Comparison of ENCODE assay signal across 8 mouse cellular contexts in the genomic region with DNA sequence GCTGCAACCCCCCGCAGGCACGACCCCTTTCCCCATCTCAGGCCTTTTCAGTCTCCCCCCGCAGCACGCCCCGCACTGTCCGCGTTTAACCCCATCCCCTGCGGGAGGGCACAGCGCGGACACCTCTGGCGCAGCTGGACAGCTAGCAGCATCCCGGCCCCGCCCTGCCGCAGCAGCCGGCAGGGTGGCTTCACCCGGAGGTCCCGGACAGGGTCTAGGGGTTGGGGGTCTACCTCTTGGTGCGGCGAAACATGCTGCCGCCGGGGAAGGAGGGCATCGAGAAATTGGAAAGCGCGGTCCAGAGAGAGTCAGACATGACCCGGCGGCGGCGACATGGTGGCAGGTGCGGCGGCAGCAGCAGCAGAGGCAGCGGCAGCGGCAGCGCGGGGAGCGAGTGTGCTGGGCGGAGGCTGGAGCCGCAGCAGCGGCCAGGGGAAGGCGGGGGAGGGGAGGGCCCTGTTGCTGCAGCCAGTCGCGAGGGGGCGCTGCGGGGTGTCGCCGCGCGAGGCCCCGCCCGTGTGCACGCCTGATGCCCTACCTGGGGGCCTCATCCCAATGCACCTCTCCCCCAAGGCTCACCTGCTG. TPM values are rescaled to one million over a fixed set of nuclear protein-coding genes. Genes with fewer than 3 reads are reported as not detected.
DNase-seq lines count a peak whose midpoint lies in the region; ATAC-seq and TF ChIP-seq lines count a peak whose summit lies in the region.

A gene (minus strand): TSS at position 398 of the 585 bp plus-strand sequence.

- H3K27ac ChIP-seq in cortical plate, adult 2 months (ENCODE audit: insufficient read depth, low read length): peak within 1 kb of the TSS; percentile 97
- H3K27ac ChIP-seq in kidney, postnatal 0 days: no peak within 1 kb of the TSS
- no peak within 1 kb of the TSS for H3K27ac ChIP-seq in liver, embryonic 13.5 days
- H3K27ac ChIP-seq in neural tube, embryonic 11.5 days (ENCODE audit: low read depth, low read length): peak within 1 kb of the TSS; percentile 49; the same call in 1 of the 2 replicates

- peak; percentile 84 to 86 for DNase-seq in B cell, adult 2 months
- peak; percentile 62 for DNase-seq in Muller cell, postnatal 12 days (ENCODE audit: inconsistent ontology term)
- DNase-seq in kidney, postnatal 0 days (ENCODE audit: low spot score): peak; percentile 69
- DNase-seq in liver, embryonic 13.5 days: peak; percentile 49
- peak; percentile 86 for DNase-seq in neural tube, embryonic 11.5 days (ENCODE audit: low spot score)
- DNase-seq in telencephalon, adult 2 months (ENCODE audit: low read depth, low spot score): peak; percentile 41

- H3K4me2 ChIP-seq in kidney, postnatal 0 days (ENCODE audit: low read length): peak within 1 kb of the TSS; percentile 67
- H3K4me2 ChIP-seq in liver, embryonic 13.5 days: peak within 1 kb of the TSS; percentile 72
- peak within 1 kb of the TSS; percentile 69 for H3K4me2 ChIP-seq in neural tube, embryonic 11.5 days (ENCODE audit: low read depth)

- H3K9me3 ChIP-seq in kidney, postnatal 0 days (replicated peaks; ENCODE audit: low read length): no peaks in the 10 kb centered on the region
- no peaks in the 10 kb centered on the region for H3K9me3 ChIP-seq in liver, embryonic 13.5 days (replicated peaks)
- no peaks in the 10 kb centered on the region for H3K9me3 ChIP-seq in neural tube, embryonic 11.5 days (ENCODE audit: control insufficient read depth, low read length)

- H3K27me3 ChIP-seq in kidney, postnatal 0 days (ENCODE audit: insufficient read depth, low read length): peaks cover 45% of the 10 kb centered on the region
- peaks cover 97% of the 10 kb centered on the region for H3K27me3 ChIP-seq in liver, embryonic 13.5 days
- H3K27me3 ChIP-seq in neural tube, embryonic 11.5 days (ENCODE audit: control insufficient read depth, insufficient read depth, low read length): peaks cover 35% of the 10 kb centered on the region

- no peaks in the 10 kb centered on the region for H3K36me3 ChIP-seq in kidney, postnatal 0 days (ENCODE audit: insufficient read depth, low read length)
- H3K36me3 ChIP-seq in liver, embryonic 13.5 days: no peaks in the 10 kb centered on the region
- no peaks in the 10 kb centered on the region for H3K36me3 ChIP-seq in neural tube, embryonic 11.5 days (ENCODE audit: control insufficient read depth, insufficient read depth, low read length)

- TF ChIP-seq POLR2A in cortical plate, adult 2 months (IDR thresholded peaks at IDR 0.05; ENCODE audit: extremely low read depth, insufficient read depth, low read length): no peak

- peak within 1 kb of the TSS; percentile 63 for H3K4me3 ChIP-seq in cortical plate, adult 2 months (ENCODE audit: insufficient read depth, low read length)
- H3K4me3 ChIP-seq in kidney, postnatal 0 days (replicated peaks; ENCODE audit: low read depth, low read length): peak within 1 kb of the TSS; percentile 33
- peak within 1 kb of the TSS; percentile 53 for H3K4me3 ChIP-seq in liver, embryonic 13.5 days (replicated peaks)
- peak within 1 kb of the TSS; percentile 47 for H3K4me3 ChIP-seq in neural tube, embryonic 11.5 days (ENCODE audit: low read depth, low read length)

- peak; percentile 89 for ATAC-seq in granulocyte monocyte progenitor cell, adult 5-6 weeks (replicated peaks; ENCODE audit: poor library complexity, severe bottlenecking)
- ATAC-seq in kidney, postnatal 0 days (replicated peaks; ENCODE audit: low FRiP score, low read depth): 0 out of 2 replicates have a peak, but pooled peaks have one; percentile 8
- peak; percentile 77 for ATAC-seq in liver, embryonic 13.5 days (ENCODE audit: low read depth)
- peak; percentile 61 for ATAC-seq in neural tube, embryonic 11.5 days (ENCODE audit: insufficient read depth, low FRiP score, low TSS enrichment)

- peak; percentile 34; the same call in 1 of the 2 replicates for TF ChIP-seq CTCF in cortical plate, adult 2 months (IDR thresholded peaks at IDR 0.05; ENCODE audit: extremely low read depth, insufficient read depth, low read length)
- TF ChIP-seq CTCF in kidney, postnatal 0 days (IDR thresholded peaks at IDR 0.05; ENCODE audit: low read depth): peak; percentile 60

- under 1% methylated on average over 50 of the region's 50 CpGs for WGBS in kidney, postnatal 0 days
- 2% methylated on average over 49 of the region's 50 CpGs for WGBS in liver, embryonic 13.5 days (ENCODE audit: insufficient replicate concordance)
- 0% methylated on average over 45 of the region's 50 CpGs for WGBS in neural tube, embryonic 11.5 days

- no peak within 1 kb of the TSS for H3K9ac ChIP-seq in kidney, postnatal 0 days (ENCODE audit: low read depth, low read length)
- H3K9ac ChIP-seq in liver, embryonic 13.5 days: peak within 1 kb of the TSS; percentile 47
- H3K9ac ChIP-seq in neural tube, embryonic 11.5 days (ENCODE audit: low read length): peak within 1 kb of the TSS; percentile 71

- H3K4me1 ChIP-seq in cortical plate, adult 2 months (ENCODE audit: control insufficient read depth, insufficient read depth, low read length): peaks cover 11% of the 10 kb centered on the region
- H3K4me1 ChIP-seq in kidney, postnatal 0 days (replicated peaks; ENCODE audit: insufficient read depth, low read length): peaks cover 5% of the 10 kb centered on the region; the same call in 1 of the 2 replicates
- H3K4me1 ChIP-seq in liver, embryonic 13.5 days (replicated peaks): peaks cover 36% of the 10 kb centered on the region
- H3K4me1 ChIP-seq in neural tube, embryonic 11.5 days (ENCODE audit: control insufficient read depth, insufficient read depth, low read length): peaks cover 16% of the 10 kb centered on the region

RNA-seq across cellular contexts. Expression of the gene that starts here (rescaled TPM):
- polyA plus RNA-seq in cortical plate, adult 2 months (2012; rRNA removed): 76.0 and 79.7 TPM in 2 replicates
- not detected in 2 replicates for total RNA-seq in granulocyte monocyte progenitor cell, adult 5-6 weeks (2014; fragmentation: Nextera tagmentation)
- not detected in 2 replicates for total RNA-seq in granulocyte monocyte progenitor cell, adult 5-6 weeks (2017)
- 0.04 and 0.08 TPM in 2 replicates for polyA plus RNA-seq in kidney, postnatal 0 days (2015; fragmentation: Nextera tagmentation; extraction: Ambion mirVana)
- polyA plus RNA-seq in liver, embryonic 13.5 days (2015; fragmentation: Nextera tagmentation; extraction: Ambion mirVana): 0.12 and 0.13 TPM in 2 replicates
- 13.8 and 14.6 TPM in 2 replicates for polyA plus RNA-seq in neural tube, embryonic 11.5 days (2014; fragmentation: Nextera tagmentation; extraction: Ambion mirVana)

Comparison
In these comparisons a context has a peak if more than half of its experiments do, and no peak if none do; other contexts are left out.
1. RNA of the gene that starts here (polyA plus RNA-seq): 76.0 to 79.7 TPM in cortical plate, adult 2 months and 13.8 to 14.6 TPM in neural tube, embryonic 11.5 days; 0.12 to 0.13 TPM in liver, embryonic 13.5 days and 0.04 to 0.08 TPM in kidney, postnatal 0 days; every median in the first group is over 10 times any median in the second.
2. Peak in ATAC-seq in granulocyte monocyte progenitor cell, adult 5-6 weeks; RNA of the gene not detected or under 1 TPM.
3. Peak in DNase-seq, ATAC-seq, H3K4me3 ChIP-seq and H3K4me2 ChIP-seq in kidney, postnatal 0 days; RNA of the gene not detected or under 1 TPM.
4. Peak in DNase-seq, ATAC-seq, H3K4me3 ChIP-seq, H3K9ac ChIP-seq and H3K4me2 ChIP-seq in liver, embryonic 13.5 days; RNA of the gene not detected or under 1 TPM.
5. H3K27ac ChIP-seq: peak in cortical plate, adult 2 months (single experiment) and neural tube, embryonic 11.5 days (single experiment); none in kidney, postnatal 0 days (single experiment) and liver, embryonic 13.5 days (single experiment).
6. ATAC-seq: peak in every context shown above with its lines; median percentile 89 in granulocyte monocyte progenitor cell, adult 5-6 weeks; 77 in liver, embryonic 13.5 days; 61 in neural tube, embryonic 11.5 days; 8 in kidney, postnatal 0 days.
7. Peak in every context shown above with its lines, with median percentiles within 50 percentile points of each other: DNase-seq, H3K4me3 ChIP-seq and H3K4me2 ChIP-seq.